Mouse (Mus musculus): ENCODE results near the gene Gm20605.
"Not testable (repeated sequence)": the region's sequence is repeated elsewhere in the genome, so short reads cannot be mapped to it uniquely, and the experiment has no call there.

Gene Gm20605

DNA sequence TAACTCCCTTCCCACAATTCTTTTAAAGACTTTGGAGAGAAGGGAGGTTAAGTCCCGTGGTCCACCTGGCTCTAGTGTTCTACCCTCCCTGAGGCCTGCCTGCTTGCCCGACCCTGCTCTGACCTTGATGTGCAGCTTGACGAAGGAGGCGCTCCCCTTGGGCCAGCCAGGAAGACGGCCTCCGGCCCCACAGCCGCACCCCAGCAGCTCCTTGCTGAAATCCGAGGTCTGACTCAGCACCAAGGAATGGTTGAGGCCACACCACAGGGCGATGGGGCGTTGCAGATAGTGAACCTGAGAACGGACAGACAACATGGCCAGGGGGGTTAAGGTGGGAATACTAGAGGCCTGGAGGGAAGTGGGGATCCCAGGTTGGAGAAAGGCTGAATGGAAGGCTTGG lies 15.4 kb upstream of the Gm20605 start, which contains the start of gene Pcolce:
Pcolce (minus strand) TSS at position 235 of the 400 bp plus-strand sequence.
- no peak for DNase-seq

DNA sequence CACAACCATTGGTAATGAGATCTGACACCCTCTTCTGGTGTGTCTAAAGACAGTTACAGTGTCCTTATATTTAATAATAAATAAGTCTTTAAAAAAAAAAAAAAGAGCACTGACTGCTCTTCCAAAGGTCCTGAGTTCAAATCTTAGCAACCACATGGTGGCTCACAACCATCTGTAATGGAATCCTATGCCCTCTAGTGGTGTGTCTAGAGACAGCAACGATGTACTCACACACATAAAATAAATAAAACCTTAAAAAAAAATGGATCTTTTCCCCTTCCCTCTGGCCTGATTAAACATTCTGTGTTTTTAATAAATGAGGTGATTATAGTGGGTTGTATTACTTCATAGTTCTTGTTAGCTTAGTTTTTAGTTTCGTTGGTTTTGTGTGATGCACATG lies 14.1 kb upstream of the Gm20605 start:
- DNase-seq, result not testable (repeated sequence)

DNA sequence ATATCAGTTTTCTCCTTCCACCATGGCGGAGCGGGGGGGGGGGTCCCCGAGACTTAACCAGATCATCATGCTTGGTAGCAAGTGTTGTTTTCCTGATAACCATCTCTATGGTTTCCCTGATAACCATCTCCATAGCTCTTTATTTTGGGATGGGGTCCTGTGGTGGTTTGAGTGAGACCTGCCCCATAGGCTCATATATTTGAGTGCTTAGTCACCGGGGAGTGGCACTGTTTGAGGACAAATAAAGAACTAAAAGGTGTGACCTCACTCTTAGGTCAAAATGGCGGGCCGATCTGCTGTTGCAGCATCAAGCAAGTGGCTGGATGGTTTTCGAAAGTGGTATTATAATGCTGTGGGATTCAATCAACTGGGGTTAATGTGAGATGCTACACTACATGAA lies 13.6 kb upstream of the Gm20605 start:
- DNase-seq, result no peak

DNA sequence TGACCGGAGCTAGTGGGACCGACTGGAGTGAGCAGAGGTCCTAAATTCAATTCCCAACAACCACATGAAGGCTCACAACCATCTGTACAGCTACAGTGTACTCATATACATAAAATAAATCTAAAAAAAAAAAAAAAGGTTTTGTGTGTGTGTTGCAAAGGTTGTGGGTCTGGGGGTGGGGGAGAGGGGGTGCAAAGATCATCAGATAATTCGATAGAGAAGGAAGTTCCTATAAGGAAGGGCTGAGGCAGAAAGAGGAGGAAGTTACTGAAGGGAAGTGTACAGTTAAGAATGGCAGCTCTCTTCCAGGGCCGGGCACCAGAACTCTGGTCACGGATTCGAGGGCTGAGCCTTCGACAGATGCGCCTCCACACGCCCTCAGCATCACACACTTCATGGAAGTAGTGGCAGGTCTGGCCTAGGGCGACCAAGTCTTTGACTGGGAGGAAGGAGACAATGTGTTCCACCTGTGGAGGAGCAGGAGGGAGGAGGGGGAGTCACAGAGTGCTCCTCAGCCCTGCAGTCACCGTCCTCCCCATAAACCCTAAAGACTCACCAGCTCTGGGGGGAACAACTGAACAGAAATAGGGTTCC lies 4.9 kb upstream of the Gm20605 start:
- no peak for DNase-seq

DNA sequence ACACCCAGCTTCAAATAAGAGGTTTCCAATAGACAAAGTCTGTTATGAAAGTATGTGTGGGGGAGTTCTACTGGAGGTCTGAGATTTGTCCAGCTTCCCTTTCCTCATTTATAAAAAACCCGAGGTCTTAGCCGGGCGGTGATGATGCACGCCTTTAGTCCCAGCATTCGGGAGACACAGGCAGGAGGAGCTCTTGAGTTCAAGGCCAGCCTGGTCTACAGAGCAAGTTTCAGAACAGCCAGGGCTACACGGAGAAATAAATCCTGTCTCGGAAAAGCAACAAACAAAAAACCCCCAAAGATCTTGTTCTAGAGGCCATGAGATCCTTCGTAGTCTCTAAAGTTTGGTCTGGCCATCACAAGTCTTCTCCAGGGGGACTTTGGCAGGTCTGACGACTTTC lies 984 bp upstream of the Gm20605 start:
- DNase-seq, result no peak

DNA sequence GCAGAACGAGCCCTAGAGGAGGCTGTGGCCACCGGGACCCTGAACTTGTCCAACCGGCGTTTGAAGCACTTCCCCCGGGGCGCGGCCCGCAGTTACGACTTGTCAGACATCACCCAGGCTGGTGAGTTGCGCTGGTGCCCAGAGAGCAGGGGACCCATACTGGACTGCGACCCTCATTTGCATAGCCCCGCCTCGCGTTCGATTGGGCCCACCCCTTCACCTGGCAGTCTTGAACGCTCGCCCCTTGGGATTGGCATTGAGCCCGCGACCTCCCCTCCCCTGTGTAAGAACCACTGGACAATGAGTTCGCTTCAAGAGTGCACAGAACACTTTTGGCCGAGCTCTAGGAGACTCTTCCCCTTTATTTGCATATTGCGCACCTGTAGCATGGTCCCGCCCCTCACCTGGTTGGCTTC lies 339 bp downstream of the Gm20605 start:
- no peak for DNase-seq

DNA sequence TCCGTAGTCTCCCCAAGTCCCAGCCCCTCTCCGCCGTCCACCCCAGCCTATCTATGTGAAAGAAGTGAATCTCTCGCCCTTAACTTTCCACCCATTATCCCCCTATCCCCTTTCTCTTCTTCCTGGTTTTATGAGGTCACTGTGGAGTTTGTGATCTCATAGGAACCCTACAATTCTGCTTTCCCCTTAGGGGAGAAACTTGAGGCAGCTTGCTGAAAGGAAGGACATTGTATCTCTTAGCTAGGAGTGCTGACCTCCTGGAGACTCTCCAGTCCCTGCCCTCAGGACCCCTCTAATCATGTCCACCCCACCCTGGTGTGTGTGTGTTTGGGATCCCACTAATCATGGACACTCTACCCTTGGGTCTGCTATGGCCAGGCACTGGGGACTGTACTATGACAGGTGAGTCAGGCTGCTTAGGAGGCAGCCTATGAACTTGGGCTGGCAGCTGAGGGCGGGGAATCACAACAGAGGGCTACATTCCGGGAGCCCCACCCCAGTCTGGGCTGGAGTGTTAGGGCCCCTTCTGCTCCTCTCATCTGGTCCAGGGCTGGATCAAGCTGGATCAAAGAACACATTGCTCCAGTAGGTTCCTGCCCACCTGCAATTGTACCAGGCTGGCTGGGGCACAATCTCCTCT lies 1.1 kb downstream of the Gm20605 start:
- DNase-seq, result no peak

DNA sequence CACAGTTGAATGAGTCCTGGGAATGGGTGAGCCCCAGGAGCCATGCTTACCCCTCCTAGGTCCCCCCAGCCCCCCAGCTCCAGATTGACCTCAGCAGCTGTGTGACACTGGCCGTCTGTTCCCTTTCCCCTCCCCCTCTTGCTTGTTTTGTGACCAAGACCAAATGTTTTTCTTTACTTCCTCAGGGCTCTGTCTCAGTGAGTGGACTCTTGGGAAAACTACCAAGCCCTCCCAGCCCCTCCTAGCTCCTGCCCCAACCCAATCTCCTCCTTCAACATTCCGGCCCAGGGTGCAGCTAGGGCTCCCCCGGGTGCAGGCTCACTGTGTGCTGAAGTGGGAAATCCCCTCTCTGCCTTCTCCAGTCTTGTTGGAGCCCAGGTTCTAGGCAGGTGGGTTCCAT lies 1.6 kb downstream of the Gm20605 start:
- no peak for DNase-seq

DNA sequence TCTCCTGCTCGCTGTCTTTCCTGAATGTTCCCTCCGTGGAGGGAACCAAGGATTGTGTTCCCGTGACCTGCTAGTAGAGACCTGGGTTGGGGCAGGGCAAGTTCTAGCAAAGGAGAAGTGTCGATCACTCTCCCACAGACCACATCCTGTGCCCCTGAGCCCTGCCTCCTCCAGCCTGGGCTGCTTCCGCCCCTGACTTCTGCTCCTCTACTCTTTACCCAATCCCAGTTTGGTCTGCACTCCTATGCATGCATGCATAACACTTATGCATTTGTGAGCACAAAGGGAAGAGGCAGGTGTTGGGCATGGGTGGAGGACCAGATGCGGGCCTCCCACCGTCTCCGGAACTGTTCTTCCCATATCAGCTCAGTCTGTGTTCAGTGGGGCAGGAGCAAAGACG lies 2.2 kb downstream of the Gm20605 start:
- peak; percentile 45 for DNase-seq

DNA sequence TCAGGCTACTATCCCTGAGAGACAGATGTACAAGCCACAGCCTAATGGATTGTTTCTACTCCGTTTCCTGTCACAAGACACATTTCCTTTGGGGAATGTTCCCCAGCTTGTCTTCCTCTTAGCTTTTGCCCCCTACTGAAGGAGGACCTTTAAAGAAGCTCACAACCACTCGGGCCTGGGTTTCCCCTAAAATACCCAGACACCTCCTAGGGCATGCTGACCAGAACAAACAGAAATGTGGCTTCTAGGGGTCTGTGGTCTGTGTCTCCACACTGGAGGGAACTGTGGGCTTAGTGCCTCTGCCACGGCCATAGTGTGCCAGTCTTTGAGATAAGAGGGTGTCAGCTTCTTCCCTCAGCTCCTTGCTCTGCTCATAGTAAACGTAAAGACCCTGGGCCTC lies 2.6 kb downstream of the Gm20605 start:
- DNase-seq, result no peak

DNA sequence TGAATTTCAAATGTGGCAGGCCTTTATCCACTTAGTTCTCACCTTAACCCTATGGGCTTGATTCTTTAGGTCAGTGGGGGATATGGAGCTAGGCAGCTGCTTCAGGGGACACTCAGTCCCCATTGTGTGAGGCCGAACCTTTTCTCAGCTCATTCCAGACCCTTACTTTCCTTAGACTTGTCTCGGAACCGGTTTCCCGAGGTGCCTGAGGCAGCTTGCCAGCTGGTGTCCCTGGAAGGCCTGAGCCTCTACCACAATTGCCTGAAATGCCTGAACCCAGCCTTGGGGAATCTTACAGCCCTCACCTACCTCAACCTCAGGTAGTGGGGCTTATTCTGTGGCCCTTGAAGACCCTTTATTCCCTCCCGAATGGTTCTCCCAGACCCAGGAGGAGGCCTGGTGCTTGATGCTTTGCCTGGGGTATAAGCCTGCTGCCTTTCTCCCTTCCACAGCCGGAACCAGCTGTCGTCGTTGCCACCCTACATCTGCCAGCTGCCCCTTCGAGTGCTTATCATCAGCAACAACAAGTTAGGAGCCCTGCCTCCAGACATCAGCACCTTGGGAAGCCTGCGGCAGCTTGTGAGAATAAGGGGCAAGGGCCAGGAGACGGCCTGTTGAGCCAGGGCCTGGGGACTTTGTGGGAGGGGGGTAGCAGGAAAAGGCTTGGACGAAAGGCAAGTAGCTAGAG lies 4.6 kb downstream of the Gm20605 start:
- no peak for DNase-seq

DNA sequence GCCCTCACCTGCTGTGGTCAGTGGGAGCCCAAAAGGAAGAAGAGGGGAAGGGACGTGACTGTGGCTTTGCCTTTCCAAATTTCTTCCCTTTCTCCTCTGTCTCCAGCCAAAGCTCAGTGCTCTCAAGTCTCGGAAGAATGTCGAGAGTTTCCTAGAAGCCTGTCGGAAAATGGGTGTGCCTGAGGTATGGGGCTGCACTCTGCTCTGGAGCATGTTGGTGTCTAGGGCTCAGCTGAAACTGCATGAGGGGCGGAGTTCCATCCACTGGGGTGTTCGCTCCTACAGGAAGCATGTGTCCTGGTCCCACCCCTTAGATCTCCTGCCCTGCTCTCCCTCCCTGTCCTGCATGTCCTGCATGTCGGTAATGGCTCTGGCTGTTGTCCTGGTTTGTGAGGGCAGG lies 10.5 kb downstream of the Gm20605 start:
- no peak for DNase-seq

DNA sequence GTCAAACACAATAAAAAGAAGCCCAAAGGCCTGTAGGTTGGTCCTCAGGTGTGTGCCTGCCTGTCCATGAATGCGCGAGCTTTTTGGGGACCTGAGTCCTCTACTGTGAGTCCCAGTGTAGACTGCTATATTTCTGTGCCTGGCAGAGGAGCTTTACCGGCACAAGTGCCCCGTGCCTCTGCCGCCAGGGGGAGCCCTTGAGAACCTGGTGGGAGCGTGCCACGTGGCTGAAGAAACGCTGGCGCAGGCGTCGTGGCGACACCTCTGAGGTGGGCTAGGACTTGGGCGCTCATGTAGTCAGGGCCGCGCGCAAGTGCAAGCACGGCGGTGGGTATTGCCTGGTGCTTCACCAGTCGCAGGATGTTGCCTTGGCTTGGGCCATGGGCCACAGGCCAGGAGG lies 12.1 kb downstream of the Gm20605 start, which contains the start of gene Sap25:
Sap25 (plus strand) TSS at position 281 of the 400 bp plus-strand sequence.
- no peak for DNase-seq

DNA sequence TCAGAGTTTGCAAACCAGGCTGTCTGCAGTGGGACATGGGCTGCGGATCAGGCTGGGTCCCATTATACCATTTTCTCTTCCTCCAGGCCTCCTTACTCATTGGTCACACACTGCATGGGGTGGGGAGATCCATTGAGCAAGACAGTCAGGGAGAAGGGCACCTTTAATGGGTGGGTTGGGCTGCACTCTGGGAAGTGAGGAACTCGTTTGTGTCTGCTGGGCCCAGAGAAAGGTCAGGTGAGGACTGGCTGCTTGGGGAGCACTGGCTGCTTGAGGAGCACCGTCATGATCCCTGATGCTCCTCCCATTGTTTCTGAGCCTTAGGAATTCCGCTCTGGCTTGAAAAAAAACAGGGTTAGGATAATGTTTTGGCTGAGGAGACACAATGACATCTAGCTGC lies 13.9 kb downstream of the Gm20605 start:
- DNase-seq, result no peak

DNA sequence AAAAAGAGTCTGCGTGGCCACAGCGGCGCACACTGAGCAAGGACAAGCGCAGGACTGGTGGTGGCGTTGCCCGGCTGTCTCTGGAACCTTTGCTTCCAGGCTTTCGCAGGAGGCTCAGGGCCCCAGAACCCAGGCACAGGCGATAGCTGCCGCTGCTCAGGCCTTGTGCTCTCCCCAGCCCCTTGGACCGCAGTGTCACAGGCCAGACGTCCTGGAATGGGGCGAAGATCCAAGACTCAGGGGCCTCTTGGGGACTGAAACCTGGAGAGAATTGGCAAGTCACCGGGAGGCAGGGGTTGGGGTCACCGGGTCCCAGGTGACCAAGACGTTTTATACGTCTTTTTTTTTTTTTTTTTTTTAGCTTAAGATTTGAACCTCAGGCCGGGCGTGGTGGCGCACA lies 15.5 kb downstream of the Gm20605 start:
- DNase-seq, result no peak

DNA sequence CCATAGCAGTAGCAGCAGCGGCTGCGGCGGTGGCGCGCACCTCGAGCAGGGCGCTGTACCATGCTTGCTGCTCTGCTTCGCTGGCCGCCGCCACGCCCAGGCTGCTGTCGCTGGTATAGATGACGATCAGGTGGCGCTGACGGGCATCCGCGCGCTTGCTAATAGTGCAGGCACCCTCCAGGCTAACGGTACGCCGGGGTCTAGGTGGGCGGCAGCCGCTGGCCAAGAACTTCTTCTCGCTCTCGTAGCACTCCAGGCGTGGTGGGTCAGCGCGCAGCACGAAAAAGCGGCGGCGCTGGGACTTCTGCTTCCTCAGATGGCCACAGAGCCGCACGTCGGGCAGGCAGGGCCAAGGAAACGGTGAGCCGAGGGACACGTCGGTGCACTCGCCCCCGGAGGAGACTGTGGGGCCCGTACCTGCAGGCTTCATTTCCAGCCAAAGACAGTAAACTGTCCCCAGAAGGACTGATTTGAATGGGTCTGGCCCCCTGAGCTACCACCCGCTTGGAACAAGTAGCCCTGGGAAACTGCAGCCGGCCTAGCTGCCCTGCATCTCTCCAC lies 16.2 kb downstream of the Gm20605 start:
- DNase-seq, result no peak

DNA sequence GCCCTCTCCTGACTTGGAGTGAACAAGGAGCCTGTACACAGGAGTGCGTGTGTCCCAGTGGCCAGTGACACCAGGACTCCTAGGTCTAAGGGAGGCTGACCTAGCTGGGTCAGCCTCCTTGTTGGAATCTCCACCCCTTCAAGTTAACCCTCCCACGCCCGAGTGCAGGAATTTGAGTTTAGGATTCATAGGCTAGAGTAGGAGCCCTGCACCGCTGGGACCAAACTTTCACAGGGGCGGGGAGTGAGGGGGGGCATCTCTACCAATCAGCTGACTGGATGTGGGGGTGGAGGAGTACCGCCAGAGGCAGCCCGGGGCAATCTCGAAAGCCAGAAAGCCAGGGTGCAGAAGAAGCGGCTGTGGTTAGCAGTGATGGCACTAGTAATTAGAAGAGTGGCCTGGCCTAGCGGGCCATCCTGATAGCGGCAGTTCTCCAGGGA lies 16.7 kb downstream of the Gm20605 start, which contains the start of gene Irs3:
Irs3 (minus strand) TSS at position 63 of the 440 bp plus-strand sequence.
- DNase-seq, result no peak

DNA sequence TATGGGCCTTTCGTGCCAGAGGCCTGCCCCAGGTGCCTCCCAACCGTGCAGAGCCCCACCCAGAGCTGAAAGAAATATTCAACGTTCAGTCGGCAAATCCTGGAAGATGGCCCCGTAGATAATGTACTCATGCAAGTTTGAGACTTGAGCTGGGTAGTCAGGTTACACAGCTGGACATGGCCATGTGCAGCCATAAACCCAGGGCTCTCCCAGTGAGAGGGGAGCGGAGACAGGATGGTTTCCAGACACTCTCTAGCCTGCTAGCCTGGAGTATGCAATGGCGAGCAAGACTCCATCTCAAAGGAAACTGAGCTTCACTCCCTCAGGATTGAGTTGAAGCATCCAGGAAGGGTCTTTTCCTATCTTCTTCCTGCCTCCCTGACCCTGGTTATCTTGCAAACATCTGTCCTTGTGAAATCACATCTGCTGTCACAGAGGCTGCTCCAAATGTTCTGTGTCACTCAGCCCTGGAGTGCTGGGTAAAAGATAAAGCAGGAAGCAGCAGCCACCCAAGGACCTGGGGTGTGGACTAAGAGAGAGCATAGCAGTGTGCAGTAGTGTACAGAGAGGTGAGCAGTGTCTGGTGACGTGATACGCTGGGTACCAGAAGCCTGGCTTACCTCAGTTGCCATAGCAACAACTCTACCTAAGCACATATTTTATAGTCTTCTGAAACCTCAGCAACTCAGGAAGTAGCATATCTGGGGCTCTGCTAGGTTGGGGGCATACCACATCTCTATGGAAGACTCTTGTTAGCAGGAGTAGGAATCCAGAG lies 19.0 kb downstream of the Gm20605 start:
- no peak for DNase-seq

DNA sequence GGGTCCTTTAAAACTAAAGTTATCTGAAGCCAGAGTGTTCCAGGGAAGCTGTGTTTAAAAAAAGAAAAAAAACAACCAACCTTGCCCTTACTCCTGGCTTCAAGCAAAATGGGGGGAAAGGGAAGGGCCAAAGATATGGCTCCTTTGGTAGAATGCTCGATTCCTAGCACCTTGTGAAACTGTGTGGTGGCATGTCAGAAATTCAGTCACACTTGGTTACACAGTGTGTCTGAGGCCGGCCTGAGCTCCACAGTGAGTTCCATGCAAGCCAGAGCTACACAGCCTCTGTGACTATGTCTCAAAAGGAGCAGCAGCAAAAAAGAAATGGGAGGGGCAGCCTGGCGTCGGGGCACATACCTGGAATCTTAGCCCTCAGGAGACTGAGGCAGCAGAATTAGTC lies 20.3 kb downstream of the Gm20605 start:
- no peak for DNase-seq

DNA sequence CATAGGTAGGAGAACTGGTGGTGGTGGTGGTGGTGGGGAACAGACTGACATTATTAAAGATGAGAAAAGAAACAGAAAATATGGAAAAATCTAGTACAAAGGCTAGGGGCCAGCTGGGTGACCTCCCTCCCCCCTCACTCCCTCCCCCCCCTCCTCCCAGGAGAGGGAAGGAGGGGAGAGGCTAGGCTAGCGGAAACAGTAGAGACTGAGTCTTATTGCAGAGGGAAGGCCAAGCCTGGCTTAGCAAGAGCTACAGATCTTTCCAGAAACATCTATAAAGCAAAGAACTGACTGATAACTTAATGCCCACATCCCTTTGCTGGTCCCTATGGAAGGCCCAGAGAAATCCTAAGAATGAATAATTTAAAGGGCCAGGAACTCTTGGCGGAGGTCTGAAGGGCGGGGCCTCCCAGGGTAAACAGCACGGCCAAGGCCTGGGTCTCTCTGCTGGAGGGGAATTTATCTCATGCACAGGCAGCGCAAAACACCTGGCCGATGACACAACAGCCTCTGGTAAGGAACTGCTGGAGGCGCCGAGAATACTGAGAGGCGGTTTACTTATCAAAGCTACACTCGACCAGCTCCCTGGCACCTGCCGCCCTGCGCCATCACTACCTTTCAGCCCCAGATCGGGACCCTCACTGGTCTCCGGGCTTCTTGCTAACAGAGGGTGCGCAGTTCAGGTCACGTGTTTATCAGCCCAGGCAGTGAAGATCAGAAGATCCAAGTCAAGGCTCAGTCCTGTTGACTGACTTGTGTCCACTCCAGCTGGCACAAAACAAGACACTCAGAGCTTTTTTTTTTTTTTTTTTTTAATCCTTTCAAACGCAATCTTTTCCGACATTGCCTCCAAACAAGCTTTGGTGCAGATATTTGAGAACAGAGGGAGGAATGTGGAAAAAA lies 20.9 kb downstream of the Gm20605 start:
- DNase-seq, result no peak

DNA sequence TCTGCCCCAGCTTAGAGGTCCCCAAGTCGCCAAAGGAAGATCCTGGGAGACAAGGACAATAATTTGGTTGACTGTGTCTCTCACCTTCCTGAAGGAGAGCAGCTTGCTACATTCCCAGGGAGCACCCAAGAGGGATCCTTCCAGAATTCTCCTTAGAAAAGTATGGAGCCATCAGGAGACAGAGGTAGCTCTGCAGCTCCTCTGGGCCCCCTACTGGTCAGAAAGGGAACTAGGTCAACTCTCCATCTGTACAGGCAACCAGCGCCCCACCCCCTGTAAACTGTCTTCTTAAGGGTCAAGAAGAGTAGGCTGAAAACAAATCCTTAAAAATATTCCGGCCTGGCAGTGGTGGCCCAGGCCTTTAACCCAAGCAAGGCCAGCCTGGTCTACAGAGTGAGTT lies 23.5 kb downstream of the Gm20605 start:
- DNase-seq, result no peak

DNA sequence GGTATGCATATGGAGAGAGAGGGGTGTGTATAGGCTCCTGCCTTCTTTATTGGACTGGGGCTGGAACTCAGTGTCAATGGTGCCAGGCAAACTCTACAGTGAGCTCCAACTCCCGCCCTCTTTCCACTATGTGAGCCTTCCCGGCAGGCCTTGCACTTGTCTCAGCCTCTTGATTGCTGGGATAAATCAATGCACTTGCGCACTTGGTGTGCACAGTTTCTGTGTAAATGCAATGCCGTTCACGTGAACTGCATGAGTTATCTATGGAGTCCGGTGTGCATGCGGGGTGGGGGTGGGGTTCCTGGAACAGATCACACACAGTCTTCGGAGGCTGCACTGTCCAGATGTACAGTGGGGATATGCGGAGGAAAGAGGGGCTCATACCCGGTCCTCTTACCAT lies 24.4 kb downstream of the Gm20605 start:
- no peak for DNase-seq
